Mouse (Mus musculus) stomach, postnatal 0 days (tissue): ENCODE results near the gene Syngr1.
A peak's percentile ranks its signal among the peaks of the same experiment; 100 is the strongest.

ENCODE experiments used
- CTCF ChIP-seq: IDR thresholded peaks from 2 replicates; pipeline ENCODE4 v1.5.1; 2016; ENCODE audit warnings: antibody characterized with exemption, low read depth, mild to moderate bottlenecking, moderate library complexity
- EP300 ChIP-seq: optimal IDR thresholded peaks from 2 replicates; pipeline ENCODE3; 2016; ENCODE audit warnings: antibody characterized with exemption

GRCm38 (mm10) chr15:80091121-80091955, at the start of gene Syngr1, which contains the start of gene Rpl3:
- no peak for TF ChIP-seq EP300
- peak; percentile 75 for TF ChIP-seq CTCF
